Mouse (Mus musculus): ENCODE measurements around the gene Slc9a6. TPM values are rescaled to one million over a fixed set of nuclear protein-coding genes. Genes with fewer than 3 reads are reported as not detected.

The Slc9a6 gene
- total RNA-seq, 2 experiments from 2014 or later: 14.7 to 17.1 TPM

Small RNAs within 50 kb of the gene (microRNA-seq; reads per million reads assigned to microRNA genes)
- 0.47 to 3.5 reads per million in 2 experiments for gene Mir5116

Other genes starting within 250 kb of the Slc9a6 start
- gene Smim10l2a, start 235.2 kb upstream of the Slc9a6 start, total RNA-seq (2021): under 1 TPM; 0.42 to 0.45 TPM
- under 1 TPM in 1 of 2 experiments, not detected in 1; 0.93 TPM for gene Gm2174, start 161.8 kb upstream of the Slc9a6 start, total RNA-seq (2021)
- gene Ints6l, start 154.9 kb upstream of the Slc9a6 start, total RNA-seq (2021): 10 to 100 TPM; 15.1 to 15.3 TPM
- not detected for gene Gm10477, start 85.0 kb upstream of the Slc9a6 start, total RNA-seq (2021)
- not detected for gene Gm648, start 60.2 kb upstream of the Slc9a6 start, total RNA-seq (2021)
- gene Mmgt1, start 11.7 kb upstream of the Slc9a6 start, total RNA-seq (2021): 10 to 100 TPM; 27.4 TPM
- gene Fhl1, start 122.0 kb downstream of the Slc9a6 start, total RNA-seq (2021): 100 to 1,000 TPM; 137 to 186 TPM
- 1 to 10 TPM; 1.7 to 2.1 TPM for gene Map7d3, start 212.6 kb downstream of the Slc9a6 start, total RNA-seq (2021)

Data from heart, postnatal 10 days (tissue).